Mouse (Mus musculus) CH12.LX (cell line): ENCODE data around the gene Cachd1. TPM values are rescaled to one million over a fixed set of nuclear protein-coding genes. Genes with fewer than 3 reads are reported as not detected.
A peak's percentile ranks its signal among the peaks of the same experiment; 100 is the strongest.

Source experiments
- DNase-seq: peaks from one replicate; pipeline ENCODE4 v3.0.0-alpha.2; 2013; ENCODE audit errors: extremely low read depth
- H3K27ac ChIP-seq: 2 replicates; pipeline ENCODE4 v1.5.1; 2012; ENCODE audit warnings: low read depth, mild to moderate bottlenecking, control low read depth, moderate library complexity; ENCODE audit not compliant: insufficient read depth
- H3K27me3 ChIP-seq: replicated peaks from 2 replicates; pipeline ENCODE3; 2012; ENCODE audit warnings: inconsistent platforms
- H3K36me3 ChIP-seq, 2 experiments: replicated peaks in 1 of 2; 2 replicates each; pipeline versions ENCODE3 to v1.6.1; 2012; ENCODE audit warnings: inconsistent platforms in 1 of 2, low read length in 1 of 2, mild to moderate bottlenecking in 1 of 2, mixed read lengths in 1 of 2, moderate library complexity in 1 of 2; ENCODE audit not compliant: control insufficient read depth in 1 of 2, insufficient read depth in 1 of 2
- H3K4me1 ChIP-seq, 2 experiments: 2 replicates each; pipeline ENCODE4 v1.6.1; 2012; ENCODE audit warnings: inconsistent platforms in 1 of 2, moderate library complexity in 1 of 2; ENCODE audit not compliant: insufficient read depth in 2 of 2, control insufficient read depth in 1 of 2
- H3K4me2 ChIP-seq: 2 replicates; pipeline ENCODE4 v1.6.1; 2012; ENCODE audit warnings: low read depth, mild to moderate bottlenecking, control low read depth; ENCODE audit not compliant: poor library complexity, insufficient read depth, severe bottlenecking
- H3K4me3 ChIP-seq, 3 experiments: fragments of 150-350 bp in 1 of 3; sonication (generic) in 1 of 3; replicated peaks in 1 of 3; 2 replicates each; pipeline versions ENCODE3 to v1.5.1; 2011 to 2012; ENCODE audit warnings: low read depth in 2 of 3, low read length in 2 of 3, mild to moderate bottlenecking in 2 of 3, moderate library complexity in 2 of 3, control low read depth in 1 of 3, improper control_type of control experiment in 1 of 3, inconsistent platforms in 1 of 3, mixed read lengths in 1 of 3; ENCODE audit not compliant: poor library complexity in 1 of 3
- H3K79me2 ChIP-seq: replicated peaks from 2 replicates; pipeline ENCODE4 v1.6.1; 2012; ENCODE audit warnings: mild to moderate bottlenecking, moderate library complexity; ENCODE audit not compliant: control insufficient read depth, poor library complexity, insufficient read depth, severe bottlenecking; ENCODE audit errors: extremely low read depth
- H3K9ac ChIP-seq: 2 replicates; pipeline ENCODE4 v1.6.1; 2012; ENCODE audit warnings: low read depth, mild to moderate bottlenecking, control low read depth, moderate library complexity; ENCODE audit not compliant: insufficient read depth
- H3K9me3 ChIP-seq: replicated peaks from 2 replicates; pipeline ENCODE3; 2012; ENCODE audit warnings: low read length, inconsistent platforms, mixed read lengths
- BHLHE40 ChIP-seq: IDR thresholded peaks from 2 replicates; pipeline ENCODE4 v1.6.1; 2011; ENCODE audit warnings: mild to moderate bottlenecking, low read depth, low read length, improper control_type of control experiment
- CHD2 ChIP-seq: IDR thresholded peaks from 2 replicates; pipeline ENCODE4 v1.6.1; 2011; ENCODE audit warnings: low read length, improper control_type of control experiment
- ETS1 ChIP-seq: conservative IDR thresholded peaks from 2 replicates; pipeline ENCODE4 v1.6.1; 2012; ENCODE audit warnings: low read depth, mild to moderate bottlenecking, inconsistent platforms, low read length, improper control_type of control experiment, moderate library complexity
- GABPA ChIP-seq: IDR thresholded peaks from 2 replicates; pipeline ENCODE4 v1.6.1; 2012; ENCODE audit warnings: low read depth, low read length, improper control_type of control experiment, inconsistent platforms; ENCODE audit not compliant: insufficient replicate concordance
- HCFC1 ChIP-seq: IDR thresholded peaks from 2 replicates; pipeline ENCODE4 v1.6.1; 2012; ENCODE audit warnings: low read depth, mild to moderate bottlenecking, inconsistent platforms, low read length, improper control_type of control experiment
- KAT2A ChIP-seq: IDR thresholded peaks from 2 replicates; pipeline ENCODE4 v1.6.1; 2012; ENCODE audit warnings: low read length, improper control_type of control experiment, inconsistent platforms; ENCODE audit not compliant: insufficient replicate concordance
- MYC ChIP-seq: IDR thresholded peaks from 2 replicates; pipeline ENCODE4 v1.6.1; 2011; ENCODE audit warnings: low read depth, mild to moderate bottlenecking, improper control_type of control experiment, low read length
- NELFE ChIP-seq: IDR thresholded peaks from 2 replicates; pipeline ENCODE4 v1.6.1; 2011; ENCODE audit warnings: low read depth, low read length, improper control_type of control experiment
- NRF1 ChIP-seq: IDR thresholded peaks from 2 replicates; pipeline ENCODE4 v1.6.1; 2014; ENCODE audit warnings: low read depth, mild to moderate bottlenecking, inconsistent platforms, low read length, improper control_type of control experiment, moderate library complexity
- PAX5 ChIP-seq: IDR thresholded peaks from 2 replicates; pipeline ENCODE4 v1.6.1; 2012; ENCODE audit warnings: low read length, inconsistent platforms, mixed read lengths
- POLR2AphosphoS2 ChIP-seq: IDR thresholded peaks from 2 replicates; pipeline ENCODE4 v1.6.1; 2011; ENCODE audit warnings: low read depth, low read length, improper control_type of control experiment
- RCOR1 ChIP-seq: conservative IDR thresholded peaks from 2 replicates; pipeline ENCODE4 v1.6.1; 2012; ENCODE audit warnings: low read depth, mild to moderate bottlenecking, inconsistent platforms, low read length, improper control_type of control experiment
- SMC3 ChIP-seq: IDR thresholded peaks from 2 replicates; pipeline ENCODE4 v1.6.1; 2011; ENCODE audit warnings: low read depth, low read length, improper control_type of control experiment
- TBP ChIP-seq: conservative IDR thresholded peaks from 2 replicates; pipeline ENCODE4 v1.6.1; 2011; ENCODE audit warnings: low read depth, low read length, improper control_type of control experiment
- TCF12 ChIP-seq: IDR thresholded peaks from 2 replicates; pipeline ENCODE4 v1.6.1; 2014; ENCODE audit warnings: low read depth, mild to moderate bottlenecking, inconsistent platforms, low read length, improper control_type of control experiment
- USF1 ChIP-seq: IDR thresholded peaks from 2 replicates; pipeline ENCODE4 v1.6.1; 2014; ENCODE audit warnings: low read depth, mild to moderate bottlenecking, inconsistent platforms, low read length, improper control_type of control experiment
- USF2 ChIP-seq: conservative IDR thresholded peaks from 2 replicates; pipeline ENCODE4 v1.6.1; 2011; ENCODE audit warnings: low read depth, low read length, improper control_type of control experiment
- ZKSCAN1 ChIP-seq: IDR thresholded peaks from 2 replicates; pipeline ENCODE4 v1.6.1; 2012; ENCODE audit warnings: low read depth, inconsistent platforms, low read length, improper control_type of control experiment, borderline replicate concordance
- ZNF384 ChIP-seq: IDR thresholded peaks from 2 replicates; pipeline ENCODE4 v1.6.1; 2012; ENCODE audit warnings: low read depth, low read length, improper control_type of control experiment, inconsistent platforms
- dilution Hi-C: fragments of 300-500 bp; cut with MboI; formaldehyde crosslinking; loops from 2 replicates; pipeline ENCODE4 v1.14.3; 2020; ENCODE audit warnings: low sequenced_read_pairs; ENCODE audit not compliant: extremely low pct_unique_long_range_greater_than_20kb, extremely low pct_ligation_motif_present
- in situ Hi-C: fragments of 300-500 bp; cut with MboI; formaldehyde crosslinking; loops from 3 replicates; pipeline ENCODE4 v1.14.3; 2019; ENCODE audit warnings: low sequenced_read_pairs, low pct_ligation_motif_present, low pct_unique_long_range_greater_than_20kb, mixed read lengths
- polyA plus RNA-seq: library from polyadenylated mRNA; unstranded; fragments of >175 nt; gene quantifications from 2 replicates; pipeline ENCODE4 v1.2.1, GENCODE M21; 2012; ENCODE audit warnings: low read depth; ENCODE audit not compliant: insufficient read length
- total RNA-seq, 2 experiments: library from RNA; depleted of rRNA; stranded (reverse); fragments of 300-350 nt in 1 of 2; fragments of >200 nt in 1 of 2; gene quantifications; 2 replicates each; pipeline ENCODE4 v1.2.3; 2012 to 2014

Gene Cachd1
- total and polyA plus RNA-seq, 3 experiments = 0.13 to 0.24 (median 0.20) TPM

GRCm38 (mm10) chr4:101069154-101069971 lies 292.9 kb downstream of the Cachd1 start:
- no peak overlapping the region for H3K4me2 ChIP-seq
- no peak for DNase-seq
- H3K9ac ChIP-seq = no peak overlapping the region
- dilution Hi-C loops (no loop called here), in situ Hi-C loops (no loop called here)
- no peaks in the 10 kb centered on the region for H3K79me2 ChIP-seq
- H3K4me3 ChIP-seq = no peak overlapping the region
- H3K36me3 ChIP-seq = no peaks in the 10 kb centered on the region
- H3K27me3 ChIP-seq = no peaks in the 10 kb centered on the region
- H3K27ac ChIP-seq = no peak overlapping the region
- peaks cover 2% of the 10 kb centered on the region for H3K9me3 ChIP-seq
- no peak for TF ChIP-seq ETS1
- TF ChIP-seq CHD2 = no peak
- no peak for TF ChIP-seq TCF12
- TF ChIP-seq NRF1 = no peak
- TF ChIP-seq RCOR1 = no peak
- no peak for TF ChIP-seq TBP
- no peak for TF ChIP-seq BHLHE40
- no peak for TF ChIP-seq NELFE
- TF ChIP-seq MYC = no peak
- no peak for TF ChIP-seq PAX5
- no peak for TF ChIP-seq SMC3
- TF ChIP-seq ZKSCAN1 = no peak
- TF ChIP-seq ZNF384 = no peak
- no peak for TF ChIP-seq KAT2A
- no peak for TF ChIP-seq POLR2AphosphoS2
- H3K4me1 ChIP-seq = peaks cover 0 to 13% of the 10 kb centered on the region in 2 experiments; a peak in 2 of 4 replicates

GRCm38 (mm10) chr4:101071570-101071969 lies 295.1 kb downstream of the Cachd1 start:
- Histone ChIP-seq H3K4me2 (peak overlapping the region; percentile 13), H3K27me3 (no peaks in the 10 kb centered on the region), H3K36me3 (no peaks in the 10 kb centered on the region), H3K4me1 (peaks cover 0 to 13% of the 10 kb centered on the region in 2 experiments; a peak in 2 of 4 replicates), H3K9me3 (peaks cover 2% of the 10 kb centered on the region), H3K4me3 (peak overlapping the region in 2 of 3 experiments; percentile 48 to 52), H3K9ac (peak overlapping the region; percentile 60; the same call in 1 of the 2 replicates), H3K79me2 (no peaks in the 10 kb centered on the region), H3K27ac (no peak overlapping the region)
- TF ChIP-seq ZNF384 (peak; percentile 67), GABPA (no peak), TCF12 (no peak), HCFC1 (no peak), USF1 (no peak), USF2 (no peak)
- in situ Hi-C loops = no loop called here
- no peak for DNase-seq
- dilution Hi-C loops = no loop called here
